Mouse (Mus musculus): ENCODE measurements at regions not wholly inside any gene's neighbourhood (a gene's known extent, or its start where the extent isn't known, plus 50 kb on each side); places are given as distances from the start of the nearest gene placed in this dataset.

GRCm38 (mm10) chr7:37842000-37842513 lies 68.6 kb upstream of the Zfp536 start:
- TF ChIP-seq ETS1 (IDR thresholded peaks at IDR 0.05; ENCODE audit: low read depth, low read length) (no peak), E2F4 (IDR thresholded peaks at IDR 0.05; ENCODE audit: borderline replicate concordance, low read depth, low read length) (no peak), USF1 (IDR thresholded peaks at IDR 0.05; ENCODE audit: low read depth, low read length) (no peak), POLR2AphosphoS2 (IDR thresholded peaks at IDR 0.05; ENCODE audit: low read length) (no peak), CTCF (IDR thresholded peaks at IDR 0.05 in 2 of 3, conservative IDR thresholded peaks at IDR 0.05 in 1 of 3; ENCODE audit: control insufficient read depth in 1 of 3, insufficient read depth in 1 of 3, low read depth in 2 of 3, low read length in 3 of 3, poor library complexity in 1 of 3, severe bottlenecking in 1 of 3) (no peak), MAZ (IDR thresholded peaks at IDR 0.05; ENCODE audit: low read depth, low read length) (no peak), NRF1 (IDR thresholded peaks at IDR 0.05; ENCODE audit: insufficient read depth, low read depth, low read length, poor library complexity, severe bottlenecking) (no peak), BHLHE40 (IDR thresholded peaks at IDR 0.05; ENCODE audit: borderline replicate concordance, low read depth, low read length) (no peak), POLR2A (IDR thresholded peaks at IDR 0.05; ENCODE audit: control insufficient read depth in 1 of 2, insufficient read depth in 1 of 2, low read depth in 1 of 2, low read length in 2 of 2, poor library complexity in 1 of 2) (no peak), MAX (IDR thresholded peaks at IDR 0.05; ENCODE audit: low read length) (no peak)

Data from MEL (cell line).